Mouse (Mus musculus) CD8-positive naive resting alpha-beta T cell, adult 2 months (primary cell): ENCODE measurements around the gene Ces5a.
"Not testable (repeated sequence)": the region's sequence is repeated elsewhere in the genome, so short reads cannot be mapped to it uniquely, and the experiment has no call there.

Experiments
- DNase-seq, 2 experiments: peaks; one replicate each; pipeline ENCODE4 v3.0.0; 2022; ENCODE audit warnings: low read depth in 2 of 2, low spot score in 2 of 2

Gene Ces5a

GRCm38 (mm10) chr8:93535730-93536129 lies at the start of gene Ces5a:
Gene Ces5a, minus strand, starts transcription at chr8:93535830.
- DNase-seq, result no peak

- no peak for DNase-seq
Observed at GRCm38 (mm10) chr8:93572841-93573240, 37.2 kb upstream of the Ces5a start.

- DNase-seq, result no peak
Observed at GRCm38 (mm10) chr8:93572095-93572501, 36.5 kb upstream of the Ces5a start.

DNA sequence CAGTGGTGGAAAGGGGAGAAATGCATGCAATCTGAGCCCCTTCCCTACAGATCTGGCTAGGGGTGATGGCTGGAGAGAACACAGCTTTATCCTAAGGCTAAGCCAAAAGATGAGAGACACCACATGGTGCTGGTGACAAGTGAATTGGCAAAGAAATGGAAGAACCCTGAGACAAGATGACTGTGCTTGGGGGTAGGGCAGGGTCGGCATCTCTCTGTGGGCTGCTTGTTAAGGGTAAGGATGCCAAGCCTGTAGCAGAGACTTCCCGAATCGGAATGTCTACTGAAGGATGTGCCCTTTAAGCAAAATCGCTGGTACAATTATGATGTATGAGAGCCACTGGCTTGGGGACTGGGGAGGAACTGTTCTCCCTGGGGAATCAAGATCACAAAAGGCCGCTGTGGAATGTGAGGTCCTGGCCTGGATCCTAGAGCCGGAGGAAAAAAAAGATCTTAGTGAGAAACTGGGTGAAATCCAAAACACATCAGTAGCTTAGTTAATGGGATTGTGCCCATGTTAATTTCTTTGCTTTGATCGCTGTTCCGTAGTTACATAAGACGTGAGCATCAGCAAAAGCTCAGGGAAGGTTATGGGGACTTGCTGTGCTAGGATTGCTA lies 35.8 kb upstream of the Ces5a start:
- no peak for DNase-seq

- no peak for DNase-seq
Observed at GRCm38 (mm10) chr8:93570186-93570530, 34.5 kb upstream of the Ces5a start.

DNA sequence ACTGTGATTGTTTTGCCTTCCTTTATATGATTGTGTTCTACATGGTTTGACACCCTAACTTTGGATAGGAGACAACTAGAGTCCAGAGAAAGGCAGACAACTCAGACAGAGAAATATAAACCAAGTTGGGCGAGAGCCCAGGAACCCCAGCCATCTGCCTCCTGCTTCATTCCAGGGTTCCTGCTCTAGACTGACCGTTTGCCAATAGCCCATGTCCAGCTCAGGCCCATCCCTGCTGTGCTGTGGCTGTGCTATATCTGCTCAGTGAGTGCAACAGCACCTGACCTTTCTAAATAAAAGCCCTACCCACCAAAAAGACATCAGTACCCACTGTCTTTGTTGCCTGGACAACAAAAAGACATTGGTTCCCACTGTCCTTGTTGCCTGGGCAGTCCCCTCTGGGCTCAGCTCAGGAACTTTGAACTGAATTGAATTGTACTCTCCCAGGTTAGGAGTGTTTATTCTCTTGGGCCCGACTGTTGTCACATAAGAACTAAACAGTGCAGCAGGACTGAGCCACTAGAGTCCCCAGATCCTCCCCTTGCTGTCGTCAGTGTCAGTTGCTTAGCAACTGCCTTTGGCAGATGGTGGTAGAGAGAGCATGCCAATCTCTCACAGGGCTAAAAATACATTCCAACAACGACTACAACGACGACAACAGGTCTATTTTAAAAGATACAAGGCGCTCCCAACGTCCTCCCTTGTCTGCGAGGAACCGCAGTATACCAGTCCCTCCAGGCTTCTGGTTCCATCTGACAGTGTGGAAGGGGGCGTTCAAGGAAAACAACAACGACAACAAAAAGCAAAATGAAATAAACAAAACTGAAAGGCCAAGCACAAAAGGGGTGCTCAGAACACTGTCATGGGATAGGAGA lies 33.9 kb upstream of the Ces5a start:
- no peak for DNase-seq

- no peak for DNase-seq
Observed at GRCm38 (mm10) chr8:93568666-93569065, 33.0 kb upstream of the Ces5a start.

DNA sequence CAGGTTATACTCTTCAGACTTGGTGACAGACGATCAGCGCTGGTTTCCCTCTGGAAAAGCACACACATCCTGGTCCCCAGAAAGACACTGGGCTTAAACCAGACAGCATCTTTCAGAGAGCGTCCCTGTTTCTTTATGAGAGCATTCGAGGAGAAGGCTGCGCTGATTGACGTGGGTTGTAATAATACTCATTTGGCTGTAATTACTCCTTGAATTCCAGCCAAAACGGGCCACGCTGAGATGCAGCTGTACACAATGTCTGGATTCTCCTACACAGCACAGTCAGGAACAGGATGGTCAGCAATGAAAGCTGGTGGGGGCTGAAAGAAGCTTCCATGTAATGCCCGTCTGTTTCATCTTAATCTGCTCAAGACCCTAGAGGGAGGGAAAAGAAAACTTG lies 31.5 kb upstream of the Ces5a start:
- no peak for DNase-seq

GRCm38 (mm10) chr8:93564634-93565033 lies 29.0 kb upstream of the Ces5a start:
- DNase-seq, result no peak

- DNase-seq, result no peak
Observed at GRCm38 (mm10) chr8:93563551-93563950, 27.9 kb upstream of the Ces5a start.

DNA sequence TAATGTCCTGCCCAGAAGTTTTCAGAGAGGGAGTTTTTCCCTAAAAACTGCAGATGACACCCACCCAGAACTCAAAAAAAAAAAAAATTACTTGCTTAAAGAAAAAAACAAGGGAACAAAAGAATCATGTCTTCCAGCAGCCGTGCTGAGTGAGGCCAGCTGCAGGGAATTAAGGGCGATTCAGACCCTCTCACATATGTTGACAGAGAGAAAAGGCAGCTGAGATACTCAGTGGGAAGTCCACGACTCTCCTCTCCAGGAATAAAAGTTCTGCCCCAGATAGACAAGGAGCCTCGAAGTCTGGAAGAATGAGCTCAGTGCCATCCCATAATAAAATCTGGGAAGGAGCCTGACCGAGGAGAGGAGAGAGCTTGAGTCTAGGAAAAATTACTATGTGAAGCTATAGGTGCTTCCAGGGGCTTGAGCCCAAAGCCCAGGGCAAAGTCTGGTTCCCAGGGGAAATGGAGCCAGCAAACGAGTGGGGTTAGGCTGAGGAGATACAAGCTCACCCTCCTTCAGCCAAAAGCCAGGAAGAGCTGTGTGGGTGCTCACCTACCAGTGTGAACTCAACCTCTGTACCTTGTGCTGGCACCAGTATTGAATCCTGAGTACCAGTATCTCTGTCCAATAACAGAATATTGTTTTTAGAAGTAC lies 27.1 kb upstream of the Ces5a start:
- no peak for DNase-seq

DNA sequence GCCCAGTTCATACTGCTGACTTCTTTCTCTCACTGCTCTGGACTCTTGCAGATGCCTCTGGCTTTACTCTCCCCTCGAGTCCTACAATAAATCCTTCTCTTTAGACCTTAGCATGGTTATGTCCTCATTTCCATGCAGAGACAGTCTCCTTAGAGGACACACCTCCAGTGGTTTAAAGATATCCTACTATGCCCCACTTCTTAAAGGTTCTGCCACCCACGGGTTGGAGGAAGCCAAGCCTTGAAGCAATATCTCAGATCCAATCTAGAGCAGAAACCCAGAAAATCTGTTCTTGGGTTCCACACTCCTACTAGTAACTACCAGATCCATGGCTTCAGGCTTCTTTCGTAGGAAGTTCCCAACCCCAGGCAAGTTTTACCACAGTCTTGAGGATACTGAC lies 25.6 kb upstream of the Ces5a start:
- no peak for DNase-seq

GRCm38 (mm10) chr8:93559696-93560095 lies 24.1 kb upstream of the Ces5a start:
- DNase-seq, result no peak

GRCm38 (mm10) chr8:93502634-93503033 lies 33.0 kb downstream of the Ces5a start:
- DNase-seq, result no peak

DNA sequence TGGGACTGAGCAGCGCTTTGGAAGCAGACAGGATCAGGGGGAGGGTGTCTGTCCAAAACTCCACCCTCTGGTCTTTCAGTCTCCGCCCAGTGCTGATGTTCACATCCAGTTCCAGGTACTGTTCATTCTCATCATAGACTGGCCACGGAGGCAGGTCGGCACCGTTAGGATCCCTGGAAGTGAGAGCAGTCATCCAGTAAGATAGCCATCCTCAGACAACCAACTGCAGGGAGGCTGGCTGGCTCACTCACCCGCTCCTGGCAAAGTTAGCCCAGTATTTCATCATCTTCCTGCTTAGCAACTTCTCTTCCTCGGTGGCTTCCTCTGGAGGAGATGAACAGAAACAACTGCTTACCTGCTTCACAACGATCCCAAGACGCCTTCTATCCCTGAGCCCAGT lies 36.2 kb downstream of the Ces5a start:
- DNase-seq, result no peak

DNA sequence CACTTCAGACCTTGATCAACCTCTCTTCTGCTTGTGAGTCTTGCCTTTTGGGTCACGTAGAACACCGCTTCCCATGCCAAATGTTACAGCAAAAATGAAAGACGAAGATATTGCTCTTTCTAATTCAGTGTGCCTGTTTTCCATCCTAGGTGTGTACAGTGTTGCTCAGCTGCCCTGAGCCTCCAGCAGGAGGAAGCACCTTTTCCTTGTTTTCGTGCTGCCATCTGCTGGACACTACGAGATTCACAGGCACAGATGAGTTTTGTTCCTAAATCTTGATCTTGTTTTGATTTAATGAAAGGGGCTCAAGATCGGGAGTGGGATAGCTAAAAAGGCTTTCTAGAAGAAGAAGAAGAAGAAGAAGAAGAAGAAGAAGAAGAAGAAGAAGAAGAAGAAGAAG lies 40.3 kb downstream of the Ces5a start:
- DNase-seq, result no peak

DNA sequence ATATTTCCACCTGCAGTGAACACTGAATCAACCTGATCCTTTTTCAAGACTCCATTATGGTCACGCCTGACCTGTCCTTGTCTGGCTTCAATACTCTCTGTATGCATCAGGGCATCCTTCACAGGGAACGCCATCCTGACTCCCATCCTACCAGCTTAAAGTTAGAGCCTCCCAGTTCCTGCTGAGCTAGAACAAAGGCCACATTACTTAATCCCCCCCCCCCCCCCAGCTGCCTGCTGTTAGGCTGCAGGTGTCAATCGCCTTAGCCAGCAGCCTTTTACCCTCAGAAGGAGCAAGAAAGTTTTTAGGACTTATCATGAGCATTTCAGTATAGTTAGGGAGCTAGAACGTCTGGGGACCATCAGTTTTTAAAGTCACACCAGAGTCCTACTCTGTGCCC lies 46.9 kb downstream of the Ces5a start:
- DNase-seq, result no peak

DNA sequence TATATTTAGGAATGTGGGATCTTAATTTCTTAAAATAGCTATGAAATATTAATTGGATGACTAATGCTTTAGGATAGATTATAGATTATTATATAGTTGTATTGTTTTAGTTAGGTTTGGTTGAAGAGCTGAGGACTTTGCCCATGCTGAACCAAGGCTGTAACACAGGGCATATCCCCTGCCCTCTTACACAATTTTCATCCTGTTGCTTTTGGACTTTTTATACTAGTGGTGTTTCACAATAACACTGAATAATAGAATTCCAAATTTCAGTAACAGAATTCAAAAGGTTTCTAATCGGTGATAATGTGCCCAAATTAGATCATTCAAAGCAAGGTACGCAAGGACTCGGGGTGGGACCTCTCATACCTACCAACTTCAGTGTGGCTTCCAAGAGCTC lies 57.4 kb downstream of the Ces5a start:
- no peak for DNase-seq

DNA sequence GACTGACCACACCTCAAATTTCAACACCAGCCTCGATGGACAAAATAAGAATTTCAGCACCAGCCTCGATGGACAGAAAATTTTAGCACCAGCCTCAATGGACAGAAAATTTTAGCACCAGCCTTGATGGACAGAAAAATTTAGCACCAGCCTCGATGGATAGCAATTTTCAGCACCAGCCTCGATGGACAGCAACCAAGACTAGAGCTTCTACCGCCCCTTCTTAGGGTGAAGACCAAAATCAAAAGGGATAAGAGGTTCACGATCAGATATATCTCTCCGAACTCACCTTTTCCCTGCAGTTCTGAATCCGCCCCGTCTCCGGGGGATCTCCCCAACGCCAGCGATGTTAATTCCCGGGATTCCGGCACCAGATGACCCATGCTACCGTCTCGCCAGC lies 65.9 kb downstream of the Ces5a start:
- DNase-seq, result not testable (repeated sequence)

GRCm38 (mm10) chr8:93454258-93454877 lies 81.3 kb downstream of the Ces5a start:
- no peak for DNase-seq
